Mouse (Mus musculus) thymus, postnatal 25 days (tissue): ENCODE measurements around the gene Zdhhc3.

Experiments
- DNase-seq: peaks from one replicate; pipeline ENCODE4 v3.0.0; 2022

Zdhhc3 gene

DNA sequence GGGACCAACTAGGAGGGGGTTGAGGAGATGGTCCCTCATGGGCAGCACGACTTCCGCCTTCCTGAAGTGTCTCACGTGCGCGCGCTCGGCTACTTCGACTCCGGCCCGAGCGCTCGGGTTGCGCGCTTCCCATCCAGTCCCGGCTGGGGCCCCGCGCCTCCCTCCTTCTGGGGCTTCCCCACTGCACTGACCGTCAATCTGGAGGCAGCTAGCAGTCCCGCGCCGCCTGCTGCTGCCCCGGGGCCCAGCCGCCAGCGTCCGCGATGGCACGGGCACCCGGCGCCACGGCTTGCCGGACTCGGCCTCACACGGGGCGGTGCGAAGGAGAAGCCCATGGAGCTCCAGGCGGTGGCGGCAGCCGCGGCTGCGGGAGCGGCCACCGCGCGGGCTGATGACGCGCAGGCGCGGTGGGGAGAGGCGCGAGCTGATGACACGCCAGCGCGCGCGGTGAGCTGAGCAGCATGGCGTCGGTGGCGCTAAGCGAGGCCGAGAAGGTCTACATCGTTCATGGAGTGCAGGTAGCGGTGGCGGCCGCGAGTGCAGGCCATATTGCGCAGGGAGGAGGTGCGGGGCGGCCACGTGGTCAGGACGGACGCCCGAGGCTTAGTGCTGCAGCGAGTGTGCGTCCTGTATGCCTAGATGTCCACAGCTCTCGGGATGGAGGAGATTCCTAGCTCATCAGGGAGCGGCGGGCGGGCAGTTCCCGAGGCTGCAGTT is at the start of gene Zdhhc3, which contains the start of gene Exosc7:
Gene Zdhhc3 (minus strand): TSS at position 401 of the 717 bp plus-strand sequence.
Gene Exosc7 (plus strand): TSS at position 411 of the 717 bp plus-strand sequence.
- DNase-seq: peak; percentile 86

DNA sequence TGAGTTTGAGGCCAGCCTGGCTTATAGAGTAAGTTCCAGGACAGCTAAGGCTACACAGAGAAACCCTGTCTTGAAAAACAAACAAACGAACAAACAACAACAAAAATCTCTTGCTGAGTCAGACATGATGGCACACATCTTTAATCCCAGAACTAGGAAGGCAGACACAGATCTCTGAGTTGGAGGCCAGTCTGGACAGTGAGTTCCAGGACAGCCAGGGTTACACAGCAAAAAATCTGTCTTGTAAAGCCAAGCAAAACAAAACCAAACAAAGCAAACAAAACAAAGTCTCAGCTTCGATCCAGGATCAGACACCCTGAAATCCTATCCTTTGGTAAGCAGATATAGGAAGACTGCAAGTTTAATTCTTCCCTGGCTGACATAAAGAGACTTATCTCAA is 48.8 kb upstream of the Zdhhc3 start:
- no peak for DNase-seq

DNA sequence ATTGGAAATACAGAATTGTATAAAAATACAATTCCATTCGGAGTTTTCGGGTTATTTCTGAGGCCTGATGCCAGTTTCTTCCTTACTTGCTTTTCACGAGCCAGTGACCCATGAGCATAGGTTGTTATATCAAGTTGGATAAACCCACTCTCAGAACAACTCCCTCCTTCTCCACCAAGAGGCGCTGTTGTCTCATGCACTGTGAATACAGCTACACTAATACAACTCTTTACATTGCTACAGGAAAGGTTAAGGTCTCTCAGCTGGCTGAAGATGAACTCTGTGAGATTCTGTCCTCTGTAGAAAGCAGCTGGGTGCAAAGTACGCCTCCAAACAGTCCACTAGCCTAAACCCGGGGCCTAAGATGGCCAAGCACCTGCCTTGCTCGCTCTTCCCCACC is 46.3 kb upstream of the Zdhhc3 start:
- peak; percentile 53 for DNase-seq

DNA sequence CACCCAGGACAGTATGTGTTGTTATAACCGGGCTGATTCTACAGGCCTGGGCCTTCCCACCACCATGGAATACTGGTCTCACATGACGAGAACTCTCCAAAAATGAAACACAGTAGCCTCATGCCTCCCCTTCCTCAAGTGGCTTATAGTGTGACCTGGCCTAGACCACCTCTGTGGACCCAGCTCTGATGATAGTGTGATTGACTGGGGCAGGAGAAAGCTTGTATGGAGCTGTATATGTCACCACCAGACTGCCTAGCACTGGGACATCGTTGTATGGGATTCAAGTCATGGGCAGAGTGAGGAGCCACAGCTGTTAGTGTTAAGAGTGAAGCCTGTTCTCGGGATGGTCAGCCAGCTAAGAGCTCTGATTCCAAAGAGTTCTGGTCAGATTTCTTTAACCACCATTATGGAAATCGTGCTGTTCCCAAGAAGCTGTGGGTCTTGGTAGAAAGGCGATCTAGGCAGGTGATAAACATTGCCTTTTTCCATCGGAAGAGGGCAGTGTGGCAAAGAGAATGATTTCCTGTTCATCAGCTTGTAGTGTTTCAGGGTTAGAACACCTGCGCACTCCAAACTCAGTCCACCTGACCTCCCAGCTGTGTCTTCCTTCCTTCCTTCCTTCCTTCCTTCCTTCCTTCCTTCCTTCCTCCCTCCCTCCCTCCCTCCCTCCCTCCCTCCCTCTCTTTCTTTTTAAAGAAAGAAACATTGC is 45.3 kb upstream of the Zdhhc3 start:
- peak; percentile 51 for DNase-seq

DNA sequence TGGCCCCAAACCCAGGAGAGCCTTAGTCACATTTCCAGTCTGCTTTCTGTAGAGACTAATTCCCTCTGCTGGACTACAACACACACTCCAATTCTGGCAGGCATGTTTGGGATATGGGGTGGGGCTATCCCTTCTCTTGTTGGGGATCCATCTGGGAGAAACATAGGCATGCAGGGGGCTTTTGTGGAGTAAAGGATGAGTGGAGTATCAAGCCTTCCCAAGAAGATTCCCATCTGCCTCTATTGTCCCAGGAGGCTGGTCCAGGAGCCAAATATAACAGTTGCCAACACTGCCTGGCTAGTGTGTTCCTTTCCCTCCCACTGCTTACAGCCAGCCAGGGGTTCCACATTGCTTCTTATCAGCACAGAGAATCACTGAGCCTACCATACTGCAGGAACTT is 44.7 kb upstream of the Zdhhc3 start:
- DNase-seq: no peak

DNA sequence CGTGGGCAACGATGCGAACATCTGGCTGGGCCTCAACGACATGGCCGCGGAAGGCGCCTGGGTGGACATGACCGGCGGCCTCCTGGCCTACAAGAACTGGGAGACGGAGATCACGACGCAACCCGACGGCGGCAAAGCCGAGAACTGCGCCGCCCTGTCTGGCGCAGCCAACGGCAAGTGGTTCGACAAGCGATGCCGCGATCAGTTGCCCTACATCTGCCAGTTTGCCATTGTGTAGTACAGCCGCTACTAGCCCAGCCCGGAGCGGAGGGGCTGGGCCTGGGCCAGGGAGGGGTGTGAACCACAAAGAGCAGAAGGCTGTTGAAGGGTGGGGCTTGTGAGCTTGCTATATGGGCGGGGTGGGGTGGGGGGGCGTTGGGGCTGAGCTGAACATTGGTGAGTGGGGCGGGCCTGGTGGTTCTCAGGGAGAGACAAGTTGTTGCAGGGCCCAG is 43.9 kb upstream of the Zdhhc3 start:
- peak; percentile 70 for DNase-seq

DNA sequence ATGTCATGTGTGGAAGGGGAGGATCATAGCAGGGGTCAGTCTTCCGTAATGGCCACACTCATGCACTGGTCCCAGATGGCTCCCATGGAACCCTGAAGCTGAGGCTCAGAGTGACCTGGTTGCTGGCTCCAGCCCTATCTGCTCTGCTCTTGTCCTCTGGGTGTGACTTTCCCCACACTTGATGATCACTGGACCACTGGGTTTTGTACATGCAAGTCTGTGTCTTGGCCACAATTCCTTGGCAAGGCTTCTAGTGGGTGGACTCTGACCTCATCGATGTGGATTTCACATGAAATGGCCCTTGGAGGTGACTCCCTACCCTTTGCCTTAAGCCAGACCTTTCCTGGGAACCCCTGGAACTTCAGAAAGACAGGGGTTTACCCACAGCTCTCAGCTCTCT is 40.1 kb upstream of the Zdhhc3 start:
- no peak for DNase-seq

DNA sequence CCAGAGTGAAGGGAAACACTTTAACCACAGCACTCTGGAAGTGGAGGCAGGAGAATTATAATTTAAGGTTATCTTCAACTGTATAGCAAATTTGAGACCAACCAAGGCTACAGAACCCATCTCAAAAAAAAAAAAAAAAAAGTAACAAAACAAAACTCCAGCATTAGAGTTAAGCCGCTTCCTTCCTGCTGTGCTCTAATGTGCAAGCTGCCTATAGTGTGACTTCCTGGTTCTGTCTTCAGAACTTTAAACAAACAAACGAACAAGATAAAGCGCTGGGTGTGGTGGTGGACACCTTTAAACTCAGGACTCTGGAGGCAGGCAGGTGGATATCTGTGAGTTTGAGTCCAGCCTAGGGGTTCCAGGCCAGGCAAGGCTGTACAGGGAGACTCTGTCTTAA is 39.0 kb upstream of the Zdhhc3 start:
- peak; percentile 22 for DNase-seq

DNA sequence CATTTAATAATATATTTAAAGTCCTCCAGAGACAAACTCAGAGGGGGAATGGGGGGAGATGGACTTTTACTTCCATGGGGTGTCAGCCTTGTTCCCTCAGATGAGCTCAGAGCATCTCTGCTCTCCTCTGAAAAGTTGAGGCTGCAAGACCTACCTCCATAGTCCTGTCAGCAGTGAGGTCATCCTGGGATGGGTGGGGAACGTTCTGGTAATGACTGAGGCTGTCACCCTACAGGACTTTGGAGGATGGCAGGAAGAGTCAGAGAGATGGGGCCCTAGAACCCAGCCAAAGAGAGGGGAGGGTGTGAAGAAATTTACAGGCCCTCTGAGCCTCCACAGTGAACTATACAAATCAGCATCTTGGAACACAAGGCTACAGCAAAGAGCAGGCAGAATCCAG is 38.6 kb upstream of the Zdhhc3 start:
- DNase-seq: peak; percentile 21

DNA sequence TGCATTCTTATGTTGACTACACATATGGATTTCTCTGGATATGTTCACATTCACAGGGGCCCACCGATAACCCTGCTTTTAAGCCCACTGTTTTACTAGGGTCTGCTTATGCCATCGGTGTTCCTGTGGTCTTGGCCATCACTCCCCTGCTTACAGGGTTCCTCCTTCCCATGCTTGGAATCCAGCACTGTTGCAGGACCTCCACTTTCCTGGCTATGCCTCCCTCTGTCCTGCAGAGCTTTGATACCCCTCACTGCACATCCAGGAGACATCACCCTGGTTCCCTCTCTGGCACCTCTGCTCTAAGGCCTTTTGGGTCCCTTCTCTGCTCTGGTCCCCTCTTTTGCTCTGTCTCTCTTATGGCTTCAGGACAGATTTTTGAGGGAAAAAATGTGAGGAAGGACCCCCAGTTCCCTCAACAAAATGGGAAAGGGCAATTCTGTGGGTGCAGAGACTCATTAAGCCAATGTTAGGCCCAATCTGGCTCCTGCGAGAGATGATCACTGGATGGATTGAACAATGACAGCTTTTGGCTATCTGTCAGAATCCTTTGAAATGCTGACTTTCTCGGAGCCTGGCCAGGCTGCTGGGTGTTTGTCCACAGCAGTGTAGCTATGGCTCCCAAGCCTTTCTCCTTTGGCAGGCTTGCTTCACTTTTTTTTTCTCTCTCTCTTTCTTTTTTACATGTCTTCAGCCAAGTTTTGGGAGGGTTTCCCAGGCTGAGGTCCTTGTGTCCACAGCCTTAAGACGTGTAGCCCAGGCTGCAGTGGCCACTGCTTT is 37.4 kb upstream of the Zdhhc3 start, which contains the start of gene Clec3b:
Gene Clec3b (plus strand): TSS at position 706 of the 780 bp plus-strand sequence.
- no peak for DNase-seq

DNA sequence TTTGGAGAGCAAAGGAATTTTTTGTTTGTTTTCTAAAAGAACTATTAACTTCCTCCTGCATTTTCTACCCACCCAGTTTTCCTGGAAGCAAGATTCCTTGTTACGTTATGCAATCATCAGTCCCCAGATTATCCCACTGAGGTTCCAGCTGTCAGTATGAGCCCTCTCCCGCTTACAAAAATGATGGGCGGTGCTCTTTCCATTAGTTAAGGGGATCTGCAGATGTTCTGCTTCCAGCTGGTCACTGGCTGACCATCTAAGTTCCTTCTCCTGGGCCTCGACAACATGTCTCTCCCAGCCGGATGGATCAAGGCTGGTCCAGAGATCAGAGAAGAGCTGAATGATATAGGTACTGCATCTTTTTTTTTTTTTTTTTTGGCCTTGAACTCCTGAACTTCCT is 35.4 kb upstream of the Zdhhc3 start:
- DNase-seq: no peak

DNA sequence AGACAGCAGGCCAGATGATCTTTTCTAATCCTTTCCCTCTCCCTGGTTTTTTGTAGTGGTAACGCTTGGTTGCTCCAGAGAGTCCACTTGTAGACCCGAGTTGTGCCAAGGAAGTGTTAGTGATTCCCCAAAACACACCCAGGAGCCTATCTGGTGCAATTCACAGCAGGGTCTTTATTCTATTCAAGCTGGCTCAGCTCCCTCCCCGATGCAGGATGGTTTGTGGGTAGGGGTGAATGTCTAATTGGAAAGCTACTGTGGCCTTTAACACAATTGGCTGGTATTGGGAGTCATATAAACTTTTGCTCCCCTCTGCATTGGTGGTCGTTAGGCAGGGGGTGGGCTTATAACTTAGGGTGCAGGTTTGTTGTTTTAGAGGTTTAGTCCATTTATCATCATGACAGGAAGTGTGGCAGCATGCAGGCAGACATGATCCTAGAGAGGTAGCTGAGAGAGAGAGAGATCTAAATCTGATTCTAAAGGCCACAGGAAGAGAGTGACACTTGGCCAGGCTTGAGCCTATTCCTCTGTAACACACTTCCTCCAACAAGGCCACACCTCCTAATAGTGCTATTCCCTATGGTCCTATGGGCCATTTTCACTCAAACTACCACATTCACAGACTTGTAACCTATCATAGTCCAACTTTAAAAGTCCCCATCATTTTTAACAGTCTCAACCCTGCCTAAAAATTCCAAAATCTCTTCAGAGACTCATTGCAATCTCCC is 27.0 kb upstream of the Zdhhc3 start:
- no peak for DNase-seq

DNA sequence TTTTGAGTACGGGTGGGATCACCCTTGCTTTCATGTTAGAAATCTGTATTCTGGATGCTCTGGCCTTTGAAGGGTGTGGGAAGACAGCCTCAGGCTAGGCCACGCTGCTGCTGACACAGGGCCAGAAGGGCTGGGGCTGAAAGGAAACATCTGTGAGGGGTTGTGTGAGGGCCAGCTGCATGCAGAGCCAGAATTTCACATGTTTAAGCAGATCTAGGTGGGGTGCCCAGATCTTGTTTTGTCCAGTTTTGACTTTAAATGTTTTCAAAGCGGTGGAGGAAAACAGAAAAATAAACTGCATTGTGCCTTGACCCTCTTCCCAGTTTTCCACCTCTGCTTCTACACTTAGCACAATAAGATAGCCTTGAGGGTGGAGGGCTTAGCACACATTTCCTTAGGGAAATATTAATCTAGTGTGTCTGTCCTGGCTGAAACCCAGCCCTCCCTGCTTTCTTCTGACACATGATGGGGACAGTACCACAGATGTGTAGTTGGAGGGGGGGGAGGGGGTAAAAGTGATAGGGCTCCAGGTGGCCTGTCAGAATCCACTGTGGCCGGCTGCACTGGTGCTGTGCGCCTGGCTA is 26.0 kb upstream of the Zdhhc3 start:
- DNase-seq: no peak

DNA sequence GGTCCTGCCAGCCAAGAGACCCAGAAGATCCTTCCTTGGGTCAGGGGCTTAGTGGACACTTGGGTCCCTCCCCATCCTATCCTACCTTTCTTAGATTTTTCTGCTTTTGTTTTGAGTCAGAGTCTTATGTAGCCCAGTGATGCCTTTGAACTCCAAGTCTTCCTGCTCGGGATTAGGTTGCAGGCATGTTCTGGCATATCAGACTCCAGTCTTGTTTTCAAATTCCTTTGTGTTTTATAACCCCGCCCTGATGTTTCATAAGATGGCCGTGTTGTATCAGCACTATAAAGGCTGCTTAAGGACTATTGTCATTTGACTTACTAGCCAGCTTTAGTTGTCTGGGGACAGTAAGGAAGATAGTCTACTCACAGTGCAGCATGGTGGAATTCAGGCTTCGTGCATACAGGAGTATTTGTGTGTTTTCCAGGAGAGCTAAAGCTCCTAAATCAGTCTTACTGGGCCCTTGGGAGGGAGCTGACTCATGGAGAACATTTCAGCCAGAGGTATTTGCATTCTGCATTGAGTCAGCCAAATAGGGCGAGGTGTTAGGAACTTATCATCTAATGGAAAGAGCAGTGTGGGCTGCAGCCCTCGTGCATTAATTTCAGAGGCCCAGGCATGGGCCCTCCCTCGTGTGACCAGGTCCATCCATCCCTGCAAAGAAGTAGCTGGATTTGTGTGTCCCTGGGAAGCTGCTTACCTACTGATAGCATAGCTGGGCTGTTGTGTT is 24.1 kb upstream of the Zdhhc3 start:
- no peak for DNase-seq

DNA sequence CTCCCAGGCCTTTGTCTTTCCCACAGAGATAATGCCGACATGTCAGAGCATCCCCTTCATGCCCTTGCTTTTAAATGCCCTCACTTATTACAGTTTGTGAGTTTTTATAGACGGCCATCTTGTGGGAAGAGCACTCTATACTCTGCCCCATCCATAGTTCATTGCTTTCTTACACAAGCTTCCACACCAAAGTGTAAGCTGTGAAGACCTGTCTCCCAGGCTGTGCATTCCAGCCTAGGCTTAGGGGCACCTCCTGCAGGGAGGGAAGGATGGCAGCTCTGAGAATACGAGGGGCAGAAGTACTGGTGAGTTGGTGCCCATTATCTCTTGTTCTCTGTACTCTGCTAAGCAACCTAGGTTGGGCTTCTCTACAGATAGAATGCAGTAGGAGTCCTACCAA is 20.0 kb upstream of the Zdhhc3 start:
- no peak for DNase-seq

DNA sequence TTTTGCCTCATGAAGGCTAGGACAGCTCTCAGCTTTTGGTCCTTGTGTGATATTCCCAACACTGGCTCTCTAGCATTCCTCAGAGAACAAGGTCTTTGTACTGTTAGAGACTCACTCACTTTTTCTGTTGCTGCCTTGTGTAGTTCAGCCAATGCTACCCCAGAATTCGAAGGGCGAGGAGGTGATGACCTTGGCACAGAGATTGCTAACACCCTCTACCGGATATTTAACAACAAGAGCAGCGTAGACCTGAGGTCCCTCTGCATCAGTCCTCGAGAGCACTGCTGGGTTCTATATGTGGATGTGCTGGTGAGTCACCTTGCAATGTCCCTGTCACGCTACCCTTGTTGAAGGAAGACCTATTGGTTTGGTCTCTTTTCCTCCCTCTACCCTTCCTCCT is 14.7 kb upstream of the Zdhhc3 start:
- no peak for DNase-seq

DNA sequence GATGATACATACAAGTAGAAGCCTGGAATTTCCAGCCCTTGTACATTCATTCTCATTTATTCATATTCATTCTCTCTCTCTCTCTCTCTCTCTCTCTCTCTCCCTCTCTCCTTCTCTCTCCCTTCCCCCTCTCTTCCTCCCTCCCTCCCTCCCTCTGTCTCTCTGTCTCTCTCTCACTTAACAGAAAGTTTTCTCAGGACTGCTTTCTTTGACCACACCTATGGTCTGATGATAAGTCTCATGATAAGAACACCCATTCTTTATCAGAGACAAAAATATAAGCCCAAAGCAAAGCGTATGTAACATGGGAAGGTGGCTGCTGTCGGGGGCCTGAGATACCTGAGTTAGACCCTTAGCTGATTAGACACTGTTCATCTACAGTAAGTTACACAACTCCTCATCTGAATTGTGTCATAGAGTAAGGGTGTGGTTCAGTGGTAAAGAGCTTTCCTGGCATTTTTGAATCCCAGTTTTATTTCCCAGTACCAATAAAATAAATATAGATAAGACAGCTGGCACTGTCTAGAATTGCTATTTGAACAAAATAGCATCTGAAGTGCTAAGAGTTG is 11.5 kb upstream of the Zdhhc3 start:
- DNase-seq: no peak

DNA sequence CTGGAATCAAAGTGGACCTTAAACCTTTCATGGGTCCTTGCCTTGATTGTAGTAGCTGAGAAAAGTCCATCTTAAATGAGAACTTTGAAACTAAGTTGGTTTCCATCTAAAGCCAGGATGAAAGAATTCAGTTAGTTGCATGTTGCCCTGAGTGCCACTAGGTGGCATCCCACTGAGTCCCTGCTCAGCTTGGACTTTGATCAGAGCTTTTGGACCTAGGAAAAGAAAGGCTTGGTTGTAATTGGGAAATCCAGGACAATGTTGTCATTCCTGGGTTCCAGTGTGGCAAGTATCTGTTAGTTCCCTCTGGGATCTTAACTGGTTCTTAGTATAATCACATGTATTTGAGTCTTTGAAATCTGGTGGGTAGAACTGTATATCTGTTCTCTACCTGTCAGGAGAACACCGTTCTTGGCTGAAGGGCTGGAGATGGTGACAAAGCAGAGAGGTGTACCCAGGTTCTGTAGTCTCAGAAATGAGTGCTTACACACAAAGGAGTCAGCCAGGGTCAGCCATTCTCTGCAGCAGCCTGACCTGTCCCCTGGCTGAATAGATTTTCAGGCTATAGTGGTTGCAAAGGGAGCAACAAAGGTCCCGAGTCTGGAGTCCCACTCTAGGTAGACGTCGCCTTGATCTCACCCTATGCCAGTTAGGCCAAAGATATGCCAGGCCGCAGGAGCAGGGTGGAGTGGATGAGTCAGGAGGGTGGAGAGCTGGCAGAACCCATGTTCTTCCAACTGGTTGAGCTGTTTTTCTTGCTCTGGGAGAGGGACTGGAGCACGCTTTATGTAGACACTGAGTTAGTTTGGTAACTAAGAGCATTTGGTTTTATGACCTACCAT is 10.8 kb upstream of the Zdhhc3 start:
- DNase-seq: no peak

DNA sequence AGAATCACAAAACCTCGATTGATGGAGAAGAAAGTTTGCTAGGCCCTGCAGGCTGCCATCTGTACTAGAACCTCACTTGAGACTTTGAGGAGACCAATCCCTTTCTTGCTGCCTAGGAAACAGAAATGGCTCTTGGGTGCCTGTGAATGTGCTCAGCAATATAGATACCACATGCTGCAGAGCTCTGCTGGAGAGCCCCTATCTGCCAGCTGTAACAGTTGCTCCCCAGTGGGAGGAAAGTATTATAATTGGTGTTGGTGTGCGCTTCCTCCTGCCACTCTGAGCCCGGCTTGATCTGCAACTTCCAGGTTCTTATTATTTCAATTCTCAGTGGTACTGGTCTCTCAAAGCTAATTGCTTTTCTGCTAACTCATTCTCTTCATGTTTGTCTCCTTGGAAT is 10.0 kb upstream of the Zdhhc3 start:
- no peak for DNase-seq

DNA sequence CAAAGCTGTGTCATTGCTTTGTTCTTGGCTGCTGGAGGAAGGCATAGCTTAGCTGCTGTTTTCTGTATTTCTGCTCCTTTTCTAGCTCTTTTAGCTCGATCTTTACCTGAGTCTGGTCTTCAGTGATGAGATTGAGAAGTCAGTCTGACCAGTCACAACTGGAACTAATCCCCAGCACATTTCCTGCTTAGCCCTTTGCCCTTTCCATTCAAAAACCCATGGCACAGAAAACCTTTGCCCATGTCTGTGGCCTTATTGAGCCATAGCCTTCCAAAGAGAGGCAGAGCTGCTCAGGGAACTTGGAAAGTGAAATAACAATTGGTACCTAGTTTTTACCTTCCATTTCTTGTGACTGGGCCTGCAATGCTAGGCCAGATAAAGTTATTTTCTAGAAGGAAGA is 2.6 kb upstream of the Zdhhc3 start:
- no peak for DNase-seq
